Mouse (Mus musculus): ENCODE data around the gene Cps1. TPM values are rescaled to one million over a fixed set of nuclear protein-coding genes. Genes with fewer than 3 reads are reported as not detected.

Gene Cps1
- polyA plus RNA-seq, 1 experiment = not detected

GRCm38 (mm10) chr1:67116571-67116970 lies 6.3 kb upstream of the Cps1 start:
- Histone ChIP-seq H3K4me1 (no peaks in the 10 kb centered on the region), H3K9me3 (no peaks in the 10 kb centered on the region), H3K27me3 (replicated peaks) (no peaks in the 10 kb centered on the region), H3K36me3 (replicated peaks; ENCODE audit: low read length) (no peaks in the 10 kb centered on the region), H3K4me3 (replicated peaks) (no peak overlapping the region)
- no peak for TF ChIP-seq FLI1 (IDR thresholded peaks at IDR 0.05; ENCODE audit: low read length)
- no peak for TF ChIP-seq GATA1 (IDR thresholded peaks at IDR 0.05; ENCODE audit: borderline replicate concordance, low read length)

DNA sequence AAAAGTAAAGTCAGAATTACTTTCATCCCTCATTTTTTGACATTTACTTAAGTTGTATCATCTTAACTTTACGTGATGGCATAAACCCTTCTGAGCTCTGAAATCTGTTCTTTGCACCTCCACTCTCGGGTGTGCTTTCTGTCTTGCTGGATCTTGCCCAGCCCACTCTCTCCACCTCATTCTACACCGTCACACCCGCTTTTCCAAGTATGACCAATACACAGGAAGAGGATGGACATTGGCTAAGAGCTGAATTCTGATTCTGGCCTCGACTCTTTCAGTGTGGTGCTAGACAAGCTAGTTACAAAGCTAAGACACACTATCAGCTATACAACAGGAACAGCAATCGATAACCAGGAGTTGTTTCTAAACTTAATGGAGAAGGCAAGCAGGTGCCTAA lies 5.0 kb upstream of the Cps1 start:
- TF ChIP-seq GATA1 (IDR thresholded peaks at IDR 0.05; ENCODE audit: borderline replicate concordance, low read length) (no peak), FLI1 (IDR thresholded peaks at IDR 0.05; ENCODE audit: low read length) (no peak)
- H3K4me1 ChIP-seq = no peaks in the 10 kb centered on the region
- no peak overlapping the region for H3K4me3 ChIP-seq (replicated peaks)
- no peaks in the 10 kb centered on the region for H3K36me3 ChIP-seq (replicated peaks; ENCODE audit: low read length)
- H3K9me3 ChIP-seq = no peaks in the 10 kb centered on the region
- no peaks in the 10 kb centered on the region for H3K27me3 ChIP-seq (replicated peaks)

DNA sequence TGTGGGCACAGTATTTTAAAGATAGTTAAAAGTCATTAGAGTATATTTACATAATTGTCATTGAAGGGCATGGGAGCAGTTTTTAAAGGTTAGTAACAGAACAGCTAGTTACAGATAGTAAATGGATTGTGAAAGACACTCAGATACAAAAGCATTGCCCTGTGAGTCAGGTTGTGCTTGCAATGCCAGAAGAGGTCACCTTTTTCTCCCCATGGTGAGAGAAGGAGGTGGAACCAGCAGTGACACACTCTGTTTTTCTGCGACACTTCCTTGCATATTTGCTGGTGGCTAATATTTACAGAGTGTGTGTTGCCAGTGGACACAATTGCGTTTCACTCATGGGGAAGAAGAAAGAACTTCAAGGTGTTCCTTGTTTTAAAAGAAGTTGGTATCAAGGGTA lies 2.6 kb downstream of the Cps1 start:
- H3K36me3 ChIP-seq (replicated peaks; ENCODE audit: low read length) = no peaks in the 10 kb centered on the region
- H3K4me1 ChIP-seq = no peaks in the 10 kb centered on the region
- no peak for TF ChIP-seq GATA1 (IDR thresholded peaks at IDR 0.05; ENCODE audit: borderline replicate concordance, low read length)
- no peak for TF ChIP-seq FLI1 (IDR thresholded peaks at IDR 0.05; ENCODE audit: low read length)

GRCm38 (mm10) chr1:67143939-67144338 lies 21.1 kb downstream of the Cps1 start:
- H3K9me3 ChIP-seq = no peaks in the 10 kb centered on the region
- TF ChIP-seq GATA1 (IDR thresholded peaks at IDR 0.05; ENCODE audit: borderline replicate concordance, low read length) (no peak), FLI1 (IDR thresholded peaks at IDR 0.05; ENCODE audit: low read length) (no peak)
- H3K4me3 ChIP-seq (replicated peaks) = no peak overlapping the region
- H3K4me1 ChIP-seq = no peaks in the 10 kb centered on the region
- H3K36me3 ChIP-seq (replicated peaks; ENCODE audit: low read length) = no peaks in the 10 kb centered on the region
- no peaks in the 10 kb centered on the region for H3K27me3 ChIP-seq (replicated peaks)

More for the DNA sequence above, 2.6 kb downstream of the Cps1 start:
- H3K27me3 ChIP-seq (replicated peaks) = no peaks in the 10 kb centered on the region
- H3K4me3 ChIP-seq (replicated peaks) = no peak overlapping the region
- H3K9me3 ChIP-seq = no peaks in the 10 kb centered on the region

GRCm38 (mm10) chr1:67151246-67151645 lies 28.4 kb downstream of the Cps1 start:
- TF ChIP-seq FLI1 (IDR thresholded peaks at IDR 0.05; ENCODE audit: low read length) (no peak), GATA1 (IDR thresholded peaks at IDR 0.05; ENCODE audit: borderline replicate concordance, low read length) (no peak)
- Histone ChIP-seq H3K27me3 (replicated peaks) (no peaks in the 10 kb centered on the region), H3K36me3 (replicated peaks; ENCODE audit: low read length) (no peaks in the 10 kb centered on the region), H3K4me3 (replicated peaks) (no peak overlapping the region), H3K9me3 (0 out of 2 replicates have a peak, but pooled peaks cover 5% of the 10 kb centered on the region), H3K4me1 (no peaks in the 10 kb centered on the region)

GRCm38 (mm10) chr1:67167283-67167682 lies 44.5 kb downstream of the Cps1 start:
- Histone ChIP-seq H3K9me3 (no peaks in the 10 kb centered on the region), H3K4me3 (replicated peaks) (no peak overlapping the region), H3K4me1 (no peaks in the 10 kb centered on the region), H3K36me3 (replicated peaks; ENCODE audit: low read length) (no peaks in the 10 kb centered on the region), H3K27me3 (replicated peaks) (no peaks in the 10 kb centered on the region)
- TF ChIP-seq FLI1 (IDR thresholded peaks at IDR 0.05; ENCODE audit: low read length) (no peak), GATA1 (IDR thresholded peaks at IDR 0.05; ENCODE audit: borderline replicate concordance, low read length) (no peak)

DNA sequence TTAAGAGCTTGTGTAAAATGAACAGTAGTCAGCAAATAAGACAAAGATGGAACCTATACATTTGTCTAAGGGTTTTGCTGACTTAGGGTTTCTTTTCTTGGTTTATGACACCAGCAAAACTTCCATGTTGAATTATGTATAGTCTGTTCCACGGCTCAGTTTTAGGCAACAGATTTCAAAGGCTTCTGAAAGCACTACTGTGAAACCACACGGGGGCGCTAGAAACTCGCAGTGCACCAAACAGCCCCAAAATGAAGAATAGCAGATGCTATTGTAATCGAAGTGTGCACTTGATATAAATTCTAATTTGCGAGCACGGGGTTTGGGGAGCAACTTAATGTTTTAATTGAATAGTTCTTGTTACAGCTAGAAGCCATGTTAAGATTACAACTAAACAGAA lies 58.3 kb downstream of the Cps1 start:
- no peak for TF ChIP-seq GATA1 (IDR thresholded peaks at IDR 0.05; ENCODE audit: borderline replicate concordance, low read length)
- no peak for TF ChIP-seq FLI1 (IDR thresholded peaks at IDR 0.05; ENCODE audit: low read length)
- H3K36me3 ChIP-seq (replicated peaks; ENCODE audit: low read length) = no peaks in the 10 kb centered on the region
- H3K4me3 ChIP-seq (replicated peaks) = no peak overlapping the region
- H3K9me3 ChIP-seq = no peaks in the 10 kb centered on the region
- no peaks in the 10 kb centered on the region for H3K27me3 ChIP-seq (replicated peaks)
- H3K4me1 ChIP-seq = no peaks in the 10 kb centered on the region

DNA sequence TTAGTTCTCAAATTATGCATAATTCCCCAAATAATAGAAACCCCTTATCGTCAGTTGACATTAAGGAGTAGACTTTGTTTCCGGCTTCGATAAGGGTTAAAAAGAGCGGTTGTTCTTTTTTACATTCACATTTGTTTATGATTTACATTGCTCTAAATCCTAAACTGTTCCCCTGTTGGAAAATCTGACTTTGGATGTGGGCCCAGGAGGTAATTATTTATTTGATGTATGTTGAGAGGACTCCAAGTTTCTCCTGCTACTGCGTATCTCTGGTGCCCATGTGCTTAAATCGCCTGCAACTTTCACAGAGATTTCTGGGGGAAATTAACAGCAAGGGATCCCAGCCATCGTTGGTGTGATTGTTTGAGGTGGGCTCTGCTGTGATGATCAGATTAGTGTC lies 59.4 kb downstream of the Cps1 start:
- Histone ChIP-seq H3K27me3 (replicated peaks) (no peaks in the 10 kb centered on the region), H3K4me1 (no peaks in the 10 kb centered on the region), H3K9me3 (no peaks in the 10 kb centered on the region), H3K4me3 (replicated peaks) (no peak overlapping the region), H3K36me3 (replicated peaks; ENCODE audit: low read length) (no peaks in the 10 kb centered on the region)
- TF ChIP-seq GATA1 (IDR thresholded peaks at IDR 0.05; ENCODE audit: borderline replicate concordance, low read length) (no peak), FLI1 (IDR thresholded peaks at IDR 0.05; ENCODE audit: low read length) (no peak)

GRCm38 (mm10) chr1:67183532-67183931 lies 60.7 kb downstream of the Cps1 start:
- no peak overlapping the region for H3K4me3 ChIP-seq (replicated peaks)
- H3K4me1 ChIP-seq = no peaks in the 10 kb centered on the region
- no peaks in the 10 kb centered on the region for H3K9me3 ChIP-seq
- no peaks in the 10 kb centered on the region for H3K27me3 ChIP-seq (replicated peaks)
- TF ChIP-seq GATA1 (IDR thresholded peaks at IDR 0.05; ENCODE audit: borderline replicate concordance, low read length) (no peak), FLI1 (IDR thresholded peaks at IDR 0.05; ENCODE audit: low read length) (no peak)
- H3K36me3 ChIP-seq (replicated peaks; ENCODE audit: low read length) = no peaks in the 10 kb centered on the region

DNA sequence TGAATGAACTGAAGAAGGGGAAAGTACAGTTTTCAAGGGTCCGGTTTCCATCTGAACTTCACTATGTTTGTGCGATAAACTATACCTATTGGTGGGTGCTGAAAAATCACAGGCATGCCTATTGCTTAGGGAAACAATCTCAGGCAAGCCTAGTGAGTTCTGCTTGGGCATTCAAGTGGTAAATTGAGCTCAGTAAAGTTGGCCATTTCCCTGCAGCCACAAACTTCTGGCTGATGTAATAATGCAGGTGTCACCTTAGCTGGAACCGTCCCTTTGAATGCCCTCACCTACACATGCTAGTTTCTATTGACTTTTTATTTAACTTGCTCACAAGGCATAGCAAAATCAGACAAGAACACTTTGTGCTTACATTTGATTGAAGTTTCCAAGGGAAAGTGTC lies 61.3 kb downstream of the Cps1 start:
- Histone ChIP-seq H3K36me3 (replicated peaks; ENCODE audit: low read length) (no peaks in the 10 kb centered on the region), H3K4me3 (replicated peaks) (no peak overlapping the region), H3K4me1 (no peaks in the 10 kb centered on the region), H3K9me3 (no peaks in the 10 kb centered on the region), H3K27me3 (replicated peaks) (no peaks in the 10 kb centered on the region)
- no peak for TF ChIP-seq FLI1 (IDR thresholded peaks at IDR 0.05; ENCODE audit: low read length)
- no peak for TF ChIP-seq GATA1 (IDR thresholded peaks at IDR 0.05; ENCODE audit: borderline replicate concordance, low read length)

DNA sequence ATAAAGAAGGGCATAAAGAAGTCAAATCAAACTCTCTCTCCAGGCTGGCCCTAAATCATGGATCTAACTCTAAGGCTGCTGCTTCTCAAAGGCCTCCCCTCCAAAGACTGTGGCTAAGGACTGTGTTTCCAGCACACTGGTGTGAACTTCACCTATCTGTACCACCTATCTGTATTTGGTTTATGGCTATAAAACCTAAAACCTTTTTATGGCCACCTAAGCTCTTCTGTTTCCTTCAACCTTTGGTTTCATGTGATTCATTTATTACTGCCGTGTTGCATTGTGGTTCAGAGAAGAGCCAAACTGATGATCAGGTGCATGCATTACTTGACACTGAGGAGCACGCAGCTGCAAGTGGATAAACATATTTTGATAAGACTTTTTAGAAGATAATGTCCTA lies 74.5 kb downstream of the Cps1 start:
- TF ChIP-seq GATA1 (IDR thresholded peaks at IDR 0.05; ENCODE audit: borderline replicate concordance, low read length) (no peak), FLI1 (IDR thresholded peaks at IDR 0.05; ENCODE audit: low read length) (no peak)
- Histone ChIP-seq H3K4me1 (no peaks in the 10 kb centered on the region), H3K27me3 (replicated peaks) (no peaks in the 10 kb centered on the region), H3K9me3 (no peaks in the 10 kb centered on the region), H3K36me3 (replicated peaks; ENCODE audit: low read length) (no peaks in the 10 kb centered on the region), H3K4me3 (replicated peaks) (no peak overlapping the region)
